Mouse (Mus musculus) olfactory bulb, adult 2 months (tissue): ENCODE results near the gene Top3b. TPM values are rescaled to one million over a fixed set of nuclear protein-coding genes. Genes with fewer than 3 reads are reported as not detected.
"Not testable (repeated sequence)": the region's sequence is repeated elsewhere in the genome, so short reads cannot be mapped to it uniquely, and the experiment has no call there.

Source experiments
- H3K27ac ChIP-seq: fragments of 200-500 bp; 2 replicates; pipeline ENCODE4 v1.5.1; 2012; ENCODE audit warnings: low read depth, low read length; ENCODE audit not compliant: insufficient read depth
- H3K4me1 ChIP-seq: fragments of 200-500 bp; 2 replicates; pipeline ENCODE4 v1.6.1; 2012; ENCODE audit warnings: low read length; ENCODE audit not compliant: control insufficient read depth, insufficient read depth
- H3K4me3 ChIP-seq: fragments of 200-500 bp; 2 replicates; pipeline ENCODE4 v1.5.1; 2012; ENCODE audit warnings: mild to moderate bottlenecking, low read depth, low read length, moderate library complexity; ENCODE audit not compliant: insufficient read depth
- CTCF ChIP-seq: fragments of 200-500 bp; IDR thresholded peaks from 2 replicates; pipeline ENCODE4 v1.5.1; 2012; ENCODE audit warnings: low read depth, mild to moderate bottlenecking, low read length, moderate library complexity; ENCODE audit not compliant: insufficient read depth
- POLR2A ChIP-seq: fragments of 200-500 bp; IDR thresholded peaks from 2 replicates; pipeline ENCODE4 v1.6.1; 2012; ENCODE audit warnings: mild to moderate bottlenecking, low read depth, low read length, moderate library complexity; ENCODE audit not compliant: insufficient read depth
- WGBS: fragments of 180-500 bp; shearing (Covaris S2); methylation state at CpG from one replicate; pipeline ENCODE4 v1.1.7; 2018; 5-methylcytosine and 5-hydroxymethylcytosine counted together
- polyA plus RNA-seq: library from polyadenylated mRNA; stranded (reverse); fragments of >200 nt; gene quantifications from 2 replicates; pipeline ENCODE4 v1.2.4, GENCODE M21; 2012; ENCODE audit warnings: low replicate concordance; ENCODE audit not compliant: missing spikeins, insufficient read depth, insufficient read length

Top3b gene
- polyA plus RNA-seq, 1 experiment: not detected

DNA sequence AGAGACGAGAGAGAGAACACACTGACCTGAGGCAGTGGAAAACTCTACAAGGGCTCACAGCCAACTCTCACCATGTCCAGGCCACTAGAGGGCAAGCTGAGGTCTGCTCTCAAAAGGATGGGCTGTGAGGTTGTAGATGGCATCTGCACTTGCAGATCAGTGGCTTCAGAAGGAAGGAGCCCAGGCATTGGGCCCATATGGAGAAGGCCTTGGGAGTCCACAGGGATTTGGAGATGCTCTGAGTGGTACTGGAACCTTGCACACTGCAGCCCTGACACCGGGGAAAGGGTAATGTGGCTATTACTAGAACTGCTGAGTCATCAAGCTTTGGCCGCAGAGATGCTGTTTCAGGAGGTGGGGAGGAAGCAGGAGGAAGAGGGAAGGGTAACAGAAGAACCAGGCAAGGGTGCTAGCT lies 50.5 kb downstream of the Top3b start:
- TF ChIP-seq POLR2A: no peak
- TF ChIP-seq CTCF: peak; percentile 31; the same call in 1 of the 2 replicates
- 23% methylated on average over 3 of the region's 3 CpGs for WGBS
- H3K27ac ChIP-seq: peak overlapping the region; percentile 64
- H3K4me1 ChIP-seq: peaks cover 12% of the 10 kb centered on the region
- H3K4me3 ChIP-seq: no peak overlapping the region

- over 99% methylated on average over 3 of the region's 3 CpGs for WGBS
- TF ChIP-seq CTCF (no peak), POLR2A (no peak)
- Histone ChIP-seq H3K27ac (no peak overlapping the region), H3K4me3 (no peak overlapping the region), H3K4me1 (peaks cover 32% of the 10 kb centered on the region)
Measured at GRCm38 (mm10) chr16:16924481-16924880, 53.9 kb downstream of the Top3b start.

DNA sequence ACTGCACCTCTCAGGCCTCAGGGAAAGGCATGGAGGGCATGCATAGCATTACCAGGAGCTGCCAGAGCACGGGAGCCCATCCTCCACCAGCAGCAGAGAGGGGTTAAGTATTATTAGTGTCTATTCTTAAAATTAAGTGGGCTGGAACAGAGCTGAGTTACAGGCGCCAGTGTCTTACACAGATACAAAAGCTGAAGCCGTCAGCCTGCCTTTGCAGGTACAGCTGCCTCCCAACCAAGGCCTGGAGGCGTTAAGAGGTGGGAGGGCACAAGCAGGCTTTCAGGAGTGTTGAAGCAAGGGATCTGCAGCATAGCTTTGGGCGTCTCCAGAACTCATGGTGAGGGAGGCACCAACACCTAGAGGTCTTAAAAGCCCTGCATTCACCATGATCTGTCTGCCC lies 56.0 kb downstream of the Top3b start:
- Histone ChIP-seq H3K4me1 (peaks cover 42% of the 10 kb centered on the region), H3K4me3 (no peak overlapping the region), H3K27ac (peak overlapping the region; percentile 85)
- TF ChIP-seq CTCF (no peak), POLR2A (no peak)
- WGBS: 17% methylated on average over 5 of the region's 5 CpGs

- WGBS: 50% methylated on average over 3 of the region's 3 CpGs
- Histone ChIP-seq H3K27ac (peak overlapping the region; percentile 94), H3K4me1 (peaks cover 39% of the 10 kb centered on the region)
- not testable (repeated sequence) for H3K4me3 ChIP-seq
Measured at GRCm38 (mm10) chr16:16928908-16929307, 58.4 kb downstream of the Top3b start.

DNA sequence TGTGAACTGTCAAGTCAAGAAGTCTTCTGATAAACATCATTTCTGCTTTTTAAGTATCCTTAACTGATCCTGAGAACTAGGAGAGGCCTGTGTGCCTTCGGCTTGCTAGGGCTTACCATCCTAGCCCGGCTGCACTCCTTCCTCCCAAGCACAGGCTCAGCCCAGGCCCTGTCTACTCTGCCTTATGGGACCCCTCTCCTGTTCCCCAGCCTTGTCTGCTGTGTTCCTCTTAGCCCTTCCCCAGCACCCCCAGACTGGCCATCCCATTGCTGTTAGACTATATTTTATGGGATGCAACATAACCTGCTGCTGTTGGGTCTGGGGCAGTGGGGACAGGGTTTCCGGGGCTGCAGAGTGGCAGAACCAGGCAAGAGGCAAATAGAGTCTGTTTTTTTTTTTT lies 59.8 kb downstream of the Top3b start:
- Histone ChIP-seq H3K4me3 (no peak overlapping the region), H3K27ac (peak overlapping the region; percentile 94), H3K4me1 (peaks cover 39% of the 10 kb centered on the region)
- WGBS: 48% methylated on average over 3 of the region's 3 CpGs
- TF ChIP-seq POLR2A: no peak
- TF ChIP-seq CTCF: no peak

- TF ChIP-seq POLR2A: no peak
- TF ChIP-seq CTCF: no peak
- Histone ChIP-seq H3K4me3 (no peak overlapping the region), H3K27ac (peak overlapping the region; percentile 94), H3K4me1 (peaks cover 39% of the 10 kb centered on the region)
- 11% methylated on average over 5 of the region's 5 CpGs for WGBS
Measured at GRCm38 (mm10) chr16:16930810-16931296, 60.3 kb downstream of the Top3b start.

DNA sequence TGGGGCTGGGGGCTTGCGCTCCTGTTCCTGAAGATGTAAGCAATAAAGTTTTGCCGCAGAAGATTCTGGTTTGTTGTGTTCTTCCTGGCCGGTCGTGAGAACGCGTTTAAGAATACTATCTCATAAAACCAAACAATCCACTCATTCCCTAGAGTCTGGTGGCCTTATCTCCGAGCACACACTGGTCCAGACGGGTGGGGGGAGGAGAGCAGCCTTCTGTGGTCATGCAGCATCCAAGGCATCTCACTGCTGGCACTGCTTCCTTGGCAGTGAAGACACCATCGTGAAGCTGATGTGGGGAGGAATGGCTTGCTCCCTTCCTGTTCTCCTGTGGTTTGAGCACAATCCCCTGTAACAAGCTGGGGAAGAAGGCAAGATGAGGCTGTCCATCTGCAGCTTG lies 69.0 kb downstream of the Top3b start:
- Histone ChIP-seq H3K27ac (no peak overlapping the region), H3K4me3 (no peak overlapping the region), H3K4me1 (0 out of 2 replicates have a peak, but pooled peaks cover 2% of the 10 kb centered on the region)
- TF ChIP-seq CTCF (no peak), POLR2A (no peak)
- WGBS: 94% methylated on average over 9 of the region's 9 CpGs

GRCm38 (mm10) chr16:16941078-16941477 lies 70.5 kb downstream of the Top3b start:
- H3K4me3 ChIP-seq: no peak overlapping the region
- 75% methylated on average over 2 of the region's 2 CpGs for WGBS
- TF ChIP-seq POLR2A (no peak), CTCF (no peak)
- H3K4me1 ChIP-seq: 0 out of 2 replicates have a peak, but pooled peaks cover 2% of the 10 kb centered on the region
- no peak overlapping the region for H3K27ac ChIP-seq

Other genes starting within 250 kb of the Top3b start
- gene Olfr19, start 194.3 kb upstream of the Top3b start, polyA plus RNA-seq: not detected in 2 replicates
- gene Spag6l, start 41.3 kb upstream of the Top3b start, polyA plus RNA-seq: not detected in 2 replicates
- not detected in 2 replicates for gene Igll1, start 6.8 kb upstream of the Top3b start, polyA plus RNA-seq
- not detected in 2 replicates for gene Vpreb1, start 107 bp downstream of the Top3b start, polyA plus RNA-seq
- not detected in 2 replicates for gene Ppm1f, start 25.7 kb downstream of the Top3b start, polyA plus RNA-seq
- gene Mapk1, start 112.6 kb downstream of the Top3b start, polyA plus RNA-seq: 179 and 489 TPM in 2 replicates
- gene Ypel1, start 199.0 kb downstream of the Top3b start, polyA plus RNA-seq: not detected in 2 replicates
- not detected in 2 replicates for gene Ppil2, start 240.5 kb downstream of the Top3b start, polyA plus RNA-seq